Mouse (Mus musculus) small intestine, adult 2 months (tissue): Measurements from ENCODE around the gene Hinfp. TPM values are rescaled to one million over a fixed set of nuclear protein-coding genes. Genes with fewer than 3 reads are reported as not detected.
"Not testable (repeated sequence)": the region's sequence is repeated elsewhere in the genome, so short reads cannot be mapped to it uniquely, and the experiment has no call there.

Experiments used
- H3K27ac ChIP-seq: fragments of 200-500 bp; 2 replicates; pipeline ENCODE4 v1.5.1; 2012; ENCODE audit warnings: low read depth, low read length, control low read depth, inconsistent platforms; ENCODE audit not compliant: insufficient read depth
- H3K27me3 ChIP-seq: fragments of 200-500 bp; 2 replicates; pipeline ENCODE4 v1.6.1; 2012; ENCODE audit warnings: mild to moderate bottlenecking, moderate library complexity, low read length, inconsistent platforms; ENCODE audit not compliant: control insufficient read depth, insufficient read depth
- H3K36me3 ChIP-seq: fragments of 200-500 bp; 2 replicates; pipeline ENCODE4 v1.6.1; 2012; ENCODE audit warnings: mild to moderate bottlenecking, low read length, control low read depth, inconsistent platforms; ENCODE audit not compliant: control insufficient read depth, insufficient read depth
- H3K4me1 ChIP-seq: fragments of 200-500 bp; 2 replicates; pipeline ENCODE4 v1.6.1; 2012; ENCODE audit warnings: low read length, inconsistent platforms, mixed read lengths; ENCODE audit not compliant: control insufficient read depth, insufficient read depth, insufficient read length
- H3K4me3 ChIP-seq: fragments of 200-500 bp; 2 replicates; pipeline ENCODE4 v1.5.1; 2012; ENCODE audit warnings: low read depth, mild to moderate bottlenecking, control low read depth, inconsistent platforms, low read length, moderate library complexity
- CTCF ChIP-seq: fragments of 200-500 bp; IDR thresholded peaks from 2 replicates; pipeline ENCODE4 v1.5.1; 2012; ENCODE audit warnings: low read depth, mild to moderate bottlenecking, control low read depth, inconsistent platforms, low read length, moderate library complexity, mixed read lengths; ENCODE audit not compliant: insufficient replicate concordance, insufficient read length; ENCODE audit errors: extremely low read depth
- POLR2A ChIP-seq: fragments of 200-500 bp; IDR thresholded peaks from 2 replicates; pipeline ENCODE4 v1.6.1; 2012; ENCODE audit warnings: low read depth, mild to moderate bottlenecking, control low read depth, inconsistent platforms, low read length, moderate library complexity
- WGBS: fragments of 180-500 bp; shearing (Covaris S2); methylation state at CpG from one replicate; pipeline ENCODE4 v1.1.7; 2018; 5-methylcytosine and 5-hydroxymethylcytosine counted together
- polyA plus RNA-seq: library from polyadenylated mRNA; depleted of rRNA; stranded (reverse); fragments of >200 nt; gene quantifications from 2 replicates; pipeline ENCODE4 v1.2.3, GENCODE M21; 2012

Gene Hinfp
- polyA plus RNA-seq, 1 experiment = 20.8 TPM

DNA sequence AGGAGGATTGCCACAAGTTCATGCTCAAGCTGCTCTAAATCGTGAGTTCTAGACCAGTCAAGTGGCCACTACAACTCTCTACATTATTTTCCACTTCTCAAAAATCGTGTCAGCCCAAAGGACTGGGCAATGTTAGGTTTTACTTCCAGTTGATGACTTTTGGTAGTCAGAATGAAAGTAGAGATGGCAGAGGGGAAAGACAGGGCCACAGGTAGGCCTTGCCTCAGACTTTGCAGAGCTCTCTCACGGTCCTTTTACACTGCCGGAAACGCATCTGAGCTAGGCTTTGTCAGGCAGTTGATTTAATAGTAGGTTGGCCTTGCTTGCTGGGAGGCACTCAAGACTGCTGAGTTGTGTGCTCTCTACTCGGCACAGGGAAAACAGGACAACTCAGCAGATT is 18.7 kb upstream of the Hinfp start:
- 88% methylated on average over 6 of the region's 6 CpGs for WGBS
- Histone ChIP-seq H3K4me1 (peaks cover 5% of the 10 kb centered on the region; the same call in 1 of the 2 replicates), H3K27me3 (no peaks in the 10 kb centered on the region), H3K36me3 (no peaks in the 10 kb centered on the region), H3K4me3 (no peak overlapping the region), H3K27ac (no peak overlapping the region)
- TF ChIP-seq CTCF (no peak), POLR2A (no peak)

DNA sequence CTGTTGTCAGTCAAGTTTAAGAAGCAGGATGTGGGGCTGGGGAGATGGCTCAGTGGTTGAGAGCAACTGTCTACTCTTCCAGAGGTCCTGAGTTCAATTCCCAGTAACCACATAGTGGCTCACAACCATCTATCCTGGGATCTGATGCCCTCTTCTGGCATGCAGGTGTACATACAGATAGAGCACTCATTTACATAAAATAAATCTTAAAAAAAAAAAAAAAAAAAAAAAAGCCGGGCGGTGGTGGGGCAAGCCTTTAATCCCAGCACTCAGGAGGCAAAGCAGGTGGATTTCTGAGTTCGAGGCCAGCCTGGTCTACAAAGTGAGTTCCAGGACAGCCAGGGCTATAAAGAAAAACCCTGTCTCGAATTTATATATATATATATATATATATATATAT is 18.2 kb upstream of the Hinfp start:
- WGBS = 68% methylated on average over 4 of the region's 4 CpGs
- not testable (repeated sequence) for H3K27ac ChIP-seq, H3K36me3 ChIP-seq, H3K4me3 ChIP-seq, H3K27me3 ChIP-seq, H3K4me1 ChIP-seq

DNA sequence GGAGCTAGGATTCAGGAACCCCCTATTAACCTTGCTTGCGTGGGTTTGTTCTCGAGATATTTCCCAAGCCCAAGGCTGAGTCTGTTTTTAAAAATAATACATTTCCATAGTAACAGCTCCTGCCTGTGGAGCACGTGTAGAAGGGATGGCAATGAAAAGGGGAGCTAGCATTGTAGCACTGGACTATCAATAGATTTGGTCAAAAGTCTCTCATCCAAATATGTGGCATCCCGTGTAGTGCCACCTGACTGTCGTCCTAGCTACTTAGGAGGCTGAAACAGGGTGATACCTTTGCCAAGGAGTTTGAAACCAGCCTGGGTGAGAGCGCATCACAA is 15.3 kb upstream of the Hinfp start:
- Histone ChIP-seq H3K4me3 (peak overlapping the region; percentile 0; the same call in 1 of the 2 replicates), H3K27me3 (no peaks in the 10 kb centered on the region), H3K36me3 (peaks cover 18% of the 10 kb centered on the region), H3K4me1 (peaks cover 3% of the 10 kb centered on the region; the same call in 1 of the 2 replicates), H3K27ac (peak overlapping the region; percentile 41; the same call in 1 of the 2 replicates)
- WGBS = 15% methylated on average over 6 of the region's 6 CpGs
- TF ChIP-seq CTCF (no peak), POLR2A (no peak)

DNA sequence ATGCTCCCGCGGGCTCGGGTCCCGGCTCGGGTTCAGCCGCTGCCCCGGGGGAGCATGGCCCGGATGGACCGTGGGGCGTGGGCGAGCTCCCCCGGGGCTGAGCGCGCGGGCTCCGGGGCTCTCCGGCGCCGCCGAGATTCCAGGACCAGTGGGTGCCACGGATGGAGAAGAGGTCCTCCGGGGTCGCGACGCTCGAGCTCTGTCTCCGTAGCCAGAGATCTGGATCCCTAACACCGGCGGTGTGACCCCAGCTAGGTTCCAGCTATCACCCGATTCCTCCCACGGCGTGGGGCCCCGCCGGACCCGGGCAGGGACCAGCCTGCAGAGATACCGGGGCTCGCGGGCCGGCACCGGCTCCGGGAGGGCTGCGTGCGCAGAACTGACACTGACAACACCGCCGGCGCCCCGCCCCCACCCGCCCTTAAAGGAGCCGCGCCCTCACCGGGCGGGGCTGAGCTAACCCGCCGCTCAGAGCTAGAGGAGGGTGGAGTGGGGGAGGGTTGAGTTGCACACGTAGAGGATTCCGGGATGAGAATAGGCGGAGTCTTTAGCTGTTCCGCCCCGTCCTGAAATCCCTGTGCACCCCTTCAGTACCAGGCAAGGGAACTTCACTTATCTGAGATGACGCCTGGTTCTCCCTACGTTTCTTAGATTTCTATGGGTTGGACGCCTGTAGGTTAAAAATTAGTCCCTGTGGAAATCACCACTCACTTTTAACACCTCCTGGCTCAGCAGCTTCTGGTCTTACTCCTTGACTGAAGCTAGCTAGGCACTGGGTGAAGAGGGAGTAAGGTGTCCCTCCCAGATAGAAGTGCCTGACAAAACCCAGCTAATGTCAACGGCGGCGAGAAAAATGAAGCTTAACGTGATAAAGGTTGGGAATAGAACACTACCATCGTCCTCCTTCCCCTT is 14.7 kb upstream of the Hinfp start, which contains the start of gene C2cd2l:
TSS of gene C2cd2l (minus strand) at position 399 of the 912 bp plus-strand sequence.
- H3K4me3 ChIP-seq = peak within 1 kb of the TSS; percentile 97
- WGBS = under 1% methylated on average over 67 of the region's 67 CpGs
- TF ChIP-seq CTCF (no peak), POLR2A (peak; percentile 83; the same call in 1 of the 2 replicates)
- no peaks in the 10 kb centered on the region for H3K27me3 ChIP-seq
- peaks cover 24% of the 10 kb centered on the region for H3K36me3 ChIP-seq
- peaks cover 3% of the 10 kb centered on the region; the same call in 1 of the 2 replicates for H3K4me1 ChIP-seq
- H3K27ac ChIP-seq = peak within 1 kb of the TSS; percentile 90

DNA sequence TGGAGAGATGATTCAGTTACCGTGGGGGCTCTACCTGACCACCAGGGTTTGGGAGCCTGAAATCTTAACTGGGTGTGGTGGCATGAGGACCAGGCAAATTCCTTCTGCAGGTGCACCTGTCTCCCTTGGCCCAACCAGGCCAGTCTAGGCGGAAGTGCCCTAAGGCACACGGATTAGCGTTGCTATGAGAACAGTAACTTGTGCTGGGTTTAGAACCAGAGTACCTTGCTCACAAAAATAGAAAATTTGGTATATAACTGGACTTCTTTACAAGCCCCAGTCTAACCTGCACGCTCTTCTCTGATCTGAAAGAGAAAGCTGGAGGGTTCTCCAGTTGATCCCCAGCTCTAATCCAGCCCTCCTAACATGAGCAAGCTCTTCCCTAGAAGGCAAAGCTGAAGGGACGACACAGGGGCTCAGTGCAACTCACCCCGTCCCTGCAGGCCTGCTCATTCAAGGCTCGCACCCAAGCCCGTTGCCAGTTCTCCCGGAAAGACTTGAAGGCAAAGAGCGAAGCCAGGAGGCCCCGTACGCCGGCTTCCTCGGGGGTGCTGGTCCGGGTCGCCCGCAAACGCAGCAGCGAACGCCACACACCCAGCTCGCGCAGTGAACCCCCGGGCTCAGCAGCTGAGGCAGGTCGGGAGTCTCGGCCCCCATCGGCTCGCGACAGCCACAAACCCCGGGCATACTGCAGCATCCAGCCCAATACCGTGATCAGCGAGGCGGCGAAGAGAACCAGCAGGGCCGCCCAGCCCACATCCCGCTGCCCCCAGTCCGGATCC is 13.8 kb upstream of the Hinfp start:
- Histone ChIP-seq H3K4me1 (peaks cover 3% of the 10 kb centered on the region; the same call in 1 of the 2 replicates), H3K36me3 (peaks cover 32% of the 10 kb centered on the region), H3K27me3 (no peaks in the 10 kb centered on the region), H3K27ac (peak overlapping the region; percentile 90), H3K4me3 (peak overlapping the region; percentile 97)
- WGBS = 2% methylated on average over 37 of the region's 37 CpGs
- TF ChIP-seq POLR2A (no peak), CTCF (no peak)

DNA sequence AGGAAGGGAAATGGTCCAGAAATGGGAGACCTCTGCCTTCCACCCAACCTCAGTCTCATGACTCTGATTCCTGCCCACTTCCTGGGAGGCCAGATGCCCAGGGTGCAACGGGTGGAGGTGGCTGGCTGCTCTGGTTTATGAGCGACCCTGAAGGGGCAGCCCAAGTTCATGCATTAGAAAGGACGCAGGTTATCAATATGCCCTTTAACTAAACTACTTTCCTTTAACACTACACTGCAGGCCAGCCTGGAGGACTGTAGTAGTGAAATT is 13.3 kb upstream of the Hinfp start:
- WGBS = 10% methylated on average over 3 of the region's 3 CpGs
- Histone ChIP-seq H3K27ac (peak overlapping the region; percentile 90), H3K4me1 (peaks cover 3% of the 10 kb centered on the region; the same call in 1 of the 2 replicates), H3K36me3 (peaks cover 38% of the 10 kb centered on the region), H3K27me3 (no peaks in the 10 kb centered on the region), H3K4me3 (peak overlapping the region; percentile 97)
- TF ChIP-seq CTCF (no peak), POLR2A (no peak; the same call in none of the 2 replicates)
